Mouse (Mus musculus) cerebellum, adult 2 months (tissue): Measurements from ENCODE around the gene Spindoc.

Experiments used
- CTCF ChIP-seq: fragments of 200-500 bp; IDR thresholded peaks from 2 replicates; pipeline ENCODE4 v1.5.1; 2011; ENCODE audit warnings: low read depth, mild to moderate bottlenecking, control low read depth, low read length, moderate library complexity, borderline replicate concordance; ENCODE audit not compliant: insufficient read depth
- POLR2A ChIP-seq: fragments of 200-500 bp; IDR thresholded peaks from 2 replicates; pipeline ENCODE4 v1.6.1; 2011; ENCODE audit warnings: low read length, control low read depth, borderline replicate concordance; ENCODE audit not compliant: insufficient read depth

GRCm38 (mm10) chr19:7337781-7338342 lies 44.9 kb downstream of the Spindoc start:
- no peak for TF ChIP-seq CTCF
- no peak for TF ChIP-seq POLR2A
